Mouse (Mus musculus): Measurements from ENCODE around the gene Slc10a1. TPM values are rescaled to one million over a fixed set of nuclear protein-coding genes. Genes with fewer than 3 reads are reported as not detected.

The Slc10a1 gene
- total RNA-seq, 2 experiments from 2014 or later = not detected

GRCm38 (mm10) chr12:80990901-80991445 lies 22.5 kb upstream of the Slc10a1 start:
- DNase-seq (ENCODE audit: low spot score in 2 of 2) = no peak
- TF ChIP-seq CTCF (conservative IDR thresholded peaks at IDR 0.05) = no peak
- Histone ChIP-seq H3K27ac (no peak overlapping the region), H3K4me3 (no peak overlapping the region)

GRCm38 (mm10) chr12:80988286-80988685 lies 19.8 kb upstream of the Slc10a1 start:
- DNase-seq (ENCODE audit: low spot score in 2 of 2) = no peak
- no peak for TF ChIP-seq CTCF (conservative IDR thresholded peaks at IDR 0.05)
- H3K27ac ChIP-seq = no peak overlapping the region
- no peak overlapping the region for H3K4me3 ChIP-seq

- TF ChIP-seq CTCF (conservative IDR thresholded peaks at IDR 0.05) = no peak
- H3K27ac ChIP-seq = no peak overlapping the region
- H3K4me3 ChIP-seq = no peak overlapping the region
- no peak for DNase-seq (ENCODE audit: low spot score in 2 of 2)
These were observed 18.1 kb upstream of the Slc10a1 start for GRCm38 (mm10) chr12:80986628-80987027.

- no peak overlapping the region for H3K4me3 ChIP-seq
- no peak for TF ChIP-seq CTCF (conservative IDR thresholded peaks at IDR 0.05)
- DNase-seq (ENCODE audit: low spot score in 2 of 2) = no peak
- no peak overlapping the region for H3K27ac ChIP-seq
These were observed 15.2 kb upstream of the Slc10a1 start for GRCm38 (mm10) chr12:80983695-80984094.

- TF ChIP-seq CTCF (conservative IDR thresholded peaks at IDR 0.05) = peak; percentile 99
- no peak overlapping the region for H3K27ac ChIP-seq
- no peak overlapping the region for H3K4me3 ChIP-seq
- peak; percentile 51 to 88 for DNase-seq (ENCODE audit: low spot score in 2 of 2)
These were observed 13.8 kb upstream of the Slc10a1 start for GRCm38 (mm10) chr12:80982326-80982725.

GRCm38 (mm10) chr12:80975939-80976671 lies 7.6 kb upstream of the Slc10a1 start:
- DNase-seq (ENCODE audit: low spot score in 2 of 2) = no peak
- H3K4me3 ChIP-seq = no peak overlapping the region
- no peak overlapping the region for H3K27ac ChIP-seq
- no peak for TF ChIP-seq CTCF (conservative IDR thresholded peaks at IDR 0.05)

- TF ChIP-seq CTCF (conservative IDR thresholded peaks at IDR 0.05) = no peak
- H3K4me3 ChIP-seq = no peak overlapping the region
- DNase-seq (ENCODE audit: low spot score in 2 of 2) = no peak
- H3K27ac ChIP-seq = no peak overlapping the region
These were observed 3.3 kb upstream of the Slc10a1 start for GRCm38 (mm10) chr12:80971756-80972155.

- H3K27ac ChIP-seq = no peak overlapping the region
- no peak overlapping the region for H3K4me3 ChIP-seq
- TF ChIP-seq CTCF (conservative IDR thresholded peaks at IDR 0.05) = no peak
- no peak for DNase-seq (ENCODE audit: low spot score in 2 of 2)
These were observed 1.7 kb upstream of the Slc10a1 start for GRCm38 (mm10) chr12:80970181-80970705.

- Histone ChIP-seq H3K27ac (no peak overlapping the region), H3K4me3 (no peak overlapping the region)
- no peak for TF ChIP-seq CTCF (conservative IDR thresholded peaks at IDR 0.05)
- no peak for DNase-seq (ENCODE audit: low spot score in 2 of 2)
These were observed 587 bp downstream of the Slc10a1 start for GRCm38 (mm10) chr12:80967918-80968317.

GRCm38 (mm10) chr12:80966059-80966838 lies 2.3 kb downstream of the Slc10a1 start:
- no peak overlapping the region for H3K4me3 ChIP-seq
- TF ChIP-seq CTCF (conservative IDR thresholded peaks at IDR 0.05) = no peak
- no peak for DNase-seq (ENCODE audit: low spot score in 2 of 2)
- no peak overlapping the region for H3K27ac ChIP-seq

- DNase-seq (ENCODE audit: low spot score in 2 of 2) = no peak
- no peak for TF ChIP-seq CTCF (conservative IDR thresholded peaks at IDR 0.05)
- no peak overlapping the region for H3K27ac ChIP-seq
- H3K4me3 ChIP-seq = no peak overlapping the region
These were observed 5.9 kb downstream of the Slc10a1 start for GRCm38 (mm10) chr12:80962566-80962965.

- DNase-seq (ENCODE audit: low spot score in 2 of 2) = no peak
- TF ChIP-seq CTCF (conservative IDR thresholded peaks at IDR 0.05) = no peak
- no peak overlapping the region for H3K4me3 ChIP-seq
- H3K27ac ChIP-seq = no peak overlapping the region
These were observed 10.5 kb downstream of the Slc10a1 start for GRCm38 (mm10) chr12:80957961-80958360.

GRCm38 (mm10) chr12:80956039-80956438 lies 12.5 kb downstream of the Slc10a1 start:
- H3K4me3 ChIP-seq = no peak overlapping the region
- DNase-seq (ENCODE audit: low spot score in 2 of 2) = no peak
- H3K27ac ChIP-seq = no peak overlapping the region
- no peak for TF ChIP-seq CTCF (conservative IDR thresholded peaks at IDR 0.05)

Data from layer of hippocampus, adult 2 months (tissue).